Mouse (Mus musculus): ENCODE measurements around the gene Wwox.

Wwox gene

DNA sequence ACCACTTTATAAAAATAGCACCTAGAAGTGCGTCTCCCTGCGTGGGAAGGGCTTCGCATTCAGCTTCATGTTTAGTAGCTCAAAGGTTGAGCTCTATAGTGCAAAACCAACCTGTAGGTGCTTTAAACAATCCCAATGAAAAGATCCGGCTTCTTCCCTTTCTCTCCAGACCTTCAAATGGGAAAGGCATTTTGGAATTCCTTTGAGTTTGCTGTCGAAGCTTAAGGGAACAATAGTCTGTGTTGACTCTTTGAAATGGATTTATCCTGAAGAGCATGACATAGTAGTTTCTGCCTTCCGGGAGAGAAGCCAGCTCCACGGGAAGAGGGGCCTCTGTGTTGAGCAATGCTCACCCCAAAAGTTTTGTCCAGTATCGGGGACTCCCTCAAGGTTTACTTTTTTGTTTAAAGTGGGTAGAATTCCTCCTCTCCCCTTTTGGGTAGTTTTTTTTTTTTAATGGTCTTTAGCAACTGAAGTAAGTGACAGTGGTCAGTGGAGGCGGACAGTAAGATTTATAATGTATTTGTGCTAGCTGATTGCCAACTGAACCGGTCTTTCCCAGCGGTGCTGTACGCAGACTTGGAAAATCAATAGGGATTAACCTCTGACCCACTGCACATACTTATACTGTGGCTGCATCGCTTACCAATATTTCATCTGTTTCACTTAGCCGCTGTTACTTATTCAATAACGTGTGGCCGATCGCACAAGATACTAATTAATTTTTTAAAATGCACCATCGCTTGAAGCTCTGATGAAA, 312.1 kb downstream of the Wwox start:
- no peak for DNase-seq

DNA sequence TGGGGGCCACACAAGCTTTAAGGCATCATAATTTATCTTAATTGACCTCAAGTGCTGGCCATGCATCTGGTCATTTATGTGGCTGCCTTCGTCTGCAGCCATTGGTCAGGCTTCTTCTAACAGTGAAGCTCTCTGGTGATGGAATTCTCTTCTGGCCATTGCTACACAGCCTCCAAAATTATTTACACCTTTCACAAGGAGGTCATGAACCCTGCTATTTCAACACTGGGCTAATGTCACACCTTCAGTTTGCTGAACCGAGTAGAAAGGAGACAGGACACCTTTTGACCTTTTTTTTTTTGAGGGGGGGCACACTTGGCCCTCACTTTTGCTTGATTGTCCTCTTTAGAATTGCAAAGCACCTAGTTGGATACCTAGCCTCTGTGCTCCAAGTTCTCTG, 320.2 kb downstream of the Wwox start:
- no peak for DNase-seq

DNA sequence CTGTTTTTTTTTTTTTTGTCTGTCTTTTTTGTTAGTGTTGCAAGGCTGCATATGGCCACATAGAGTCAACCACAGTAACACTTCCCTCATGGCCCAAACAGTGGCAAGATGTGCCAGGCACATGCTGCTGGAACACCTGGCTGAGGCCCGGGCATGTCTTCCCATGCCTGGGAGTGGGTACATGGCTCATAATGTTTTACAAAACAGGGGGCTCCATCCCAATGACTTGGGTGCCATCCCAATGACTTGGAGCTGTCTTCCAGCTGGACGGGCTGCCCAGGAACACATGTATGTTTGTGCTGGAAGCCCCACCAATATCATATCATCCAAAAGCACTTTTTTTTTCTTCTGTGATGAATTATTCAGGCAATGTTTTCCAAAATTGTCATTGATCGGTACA, 329.1 kb downstream of the Wwox start:
- no peak for DNase-seq

DNA sequence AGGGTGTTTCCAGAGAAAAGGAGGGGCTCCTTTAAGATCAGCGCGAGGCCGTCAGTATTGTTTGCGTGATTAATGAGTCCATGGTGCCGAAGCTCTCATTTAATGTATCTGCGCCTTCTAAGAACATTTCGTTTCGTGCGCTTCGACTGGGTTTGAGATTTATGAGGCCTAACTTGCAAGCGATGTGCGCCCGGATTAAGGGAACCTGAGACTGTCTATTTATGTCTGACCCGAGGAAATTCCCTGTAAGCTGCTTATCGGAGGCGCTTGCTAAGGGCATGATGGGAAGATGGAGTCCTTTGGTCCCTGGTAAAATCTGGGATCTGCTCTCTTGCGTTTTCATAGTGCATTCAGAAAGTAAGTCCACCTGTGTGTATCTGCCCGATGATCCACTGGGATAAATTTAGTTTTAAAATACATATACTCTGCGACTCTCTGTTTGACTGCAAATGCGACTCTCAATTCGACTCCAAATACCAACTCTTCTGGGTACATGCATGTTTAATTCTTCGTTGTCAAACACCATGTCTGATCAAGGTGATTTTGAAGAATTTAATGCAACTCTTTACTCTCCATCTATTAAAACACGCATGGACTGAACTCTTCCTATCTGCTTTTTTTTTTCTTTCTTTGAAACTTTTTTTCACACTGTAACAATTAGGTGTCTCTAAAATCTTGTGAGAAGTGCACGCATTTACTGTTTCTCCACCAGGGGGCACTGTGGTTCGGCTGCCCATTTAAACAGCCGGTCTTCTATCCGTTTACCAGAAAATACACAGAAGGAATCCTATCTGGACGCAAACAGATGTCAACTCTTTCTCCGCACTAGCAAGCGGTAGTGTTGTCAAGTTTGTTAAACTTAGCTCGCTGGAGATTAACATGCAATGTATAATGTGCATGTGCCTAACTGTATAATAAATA, 331.7 kb downstream of the Wwox start:
- peak; percentile 73 for DNase-seq

DNA sequence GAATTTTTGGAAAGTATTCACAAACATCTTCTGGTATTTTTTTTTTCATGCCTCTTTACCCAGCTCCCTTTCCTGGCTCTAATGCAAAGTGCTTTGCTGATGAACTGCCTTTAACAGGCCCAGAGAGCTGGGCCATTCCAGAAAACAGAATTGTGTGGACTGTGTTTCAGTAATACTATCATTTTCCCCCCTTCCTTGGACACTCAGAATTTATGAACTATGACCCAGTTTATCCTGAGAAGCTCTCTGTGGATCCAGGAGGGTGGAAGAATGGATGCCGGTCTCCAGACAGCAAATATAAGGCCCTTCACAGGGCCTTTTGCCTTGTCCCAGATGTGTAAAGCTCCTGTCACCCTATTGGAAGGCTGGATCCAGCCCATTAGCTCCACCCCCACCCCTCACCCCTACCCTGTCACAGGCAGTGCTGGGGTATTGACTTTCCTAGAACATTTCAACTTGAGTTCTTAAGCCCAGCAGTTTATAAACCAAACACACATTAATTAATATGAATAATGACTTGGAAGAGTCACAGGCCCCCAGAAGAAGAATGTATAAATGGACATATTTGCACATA, 332.9 kb downstream of the Wwox start:
- no peak for DNase-seq

DNA sequence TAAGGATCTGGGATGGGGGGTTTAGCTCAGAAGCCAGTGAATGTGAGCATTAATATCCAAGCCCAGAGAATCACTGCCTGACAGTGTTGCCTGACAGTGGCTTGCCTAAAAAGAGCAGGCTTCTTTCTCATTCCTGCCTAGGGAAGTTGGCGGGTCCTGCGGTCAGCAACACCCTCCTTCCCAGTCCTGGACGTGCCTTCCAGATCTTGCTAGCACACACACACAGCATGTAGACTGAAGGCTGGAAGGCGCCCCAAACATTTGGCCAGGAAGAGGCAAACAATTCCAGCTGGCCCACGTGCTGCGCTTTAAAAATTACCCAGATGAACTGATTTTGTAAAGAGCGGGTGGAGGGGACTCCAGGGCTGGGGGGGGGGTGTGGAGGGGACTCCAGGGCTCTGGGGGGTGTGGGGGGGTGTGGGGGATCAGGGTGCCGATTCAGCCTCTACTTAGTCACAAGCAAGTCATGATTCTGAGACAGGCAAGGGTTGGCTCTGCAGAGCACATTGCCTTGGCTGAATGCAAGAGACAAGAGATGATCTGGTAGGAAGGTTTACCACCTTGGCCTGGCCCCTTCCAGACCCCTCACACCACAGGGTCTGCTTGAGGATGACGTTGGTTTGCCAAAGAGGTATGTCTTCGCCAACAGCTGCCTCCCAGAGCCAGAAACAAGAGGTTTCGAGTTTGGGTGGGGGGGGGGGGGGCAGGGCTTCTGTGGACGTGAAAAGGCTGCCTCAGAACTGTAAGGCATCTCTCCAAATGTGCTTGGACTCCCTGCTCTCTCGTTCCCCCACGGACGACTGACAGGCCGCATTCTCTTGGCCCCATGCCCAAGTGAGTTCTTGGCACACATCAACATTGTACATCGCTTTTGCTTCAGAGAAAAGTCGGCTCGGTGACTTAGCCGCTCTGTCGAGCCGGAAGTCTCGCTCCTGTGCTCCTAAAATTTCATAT, 334.3 kb downstream of the Wwox start:
- DNase-seq = peak; percentile 80

DNA sequence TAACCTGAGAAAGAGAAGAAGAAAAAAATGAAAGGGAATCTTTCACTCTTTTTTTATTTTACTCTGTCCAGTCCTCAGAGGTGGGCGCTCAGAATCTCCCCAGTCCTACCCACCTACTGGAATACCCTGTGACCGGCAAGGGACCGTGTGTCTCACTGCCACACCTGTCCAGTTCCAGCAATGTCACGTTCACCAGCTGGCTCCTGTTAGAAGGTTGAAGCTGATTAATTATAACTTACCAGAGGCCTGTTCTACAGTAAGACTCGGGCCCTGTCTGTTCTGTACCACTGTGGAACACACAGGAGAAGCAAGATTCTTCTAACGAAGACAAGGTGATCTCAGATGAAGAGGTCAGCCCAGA, 334.9 kb downstream of the Wwox start:
- DNase-seq = no peak

DNA sequence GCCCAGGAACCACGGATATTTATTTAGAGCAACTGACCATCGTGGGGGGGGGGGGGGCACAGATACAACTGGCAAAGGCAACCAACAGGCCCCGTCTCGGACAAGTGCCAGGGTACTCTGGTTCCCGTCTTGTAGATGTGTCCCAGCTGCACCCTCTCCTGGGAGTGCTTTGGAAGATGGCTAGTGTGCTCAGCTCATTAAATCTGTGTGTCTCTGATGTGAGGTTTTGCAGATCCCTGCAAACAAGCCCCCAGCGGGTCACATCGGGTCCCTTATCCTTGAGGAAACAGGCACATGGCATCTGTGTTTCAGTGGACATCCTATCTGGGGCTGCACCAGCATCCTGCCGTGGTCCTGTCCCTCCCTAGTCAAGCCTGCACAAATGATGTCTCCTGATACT, 336.1 kb downstream of the Wwox start:
- DNase-seq = no peak

DNA sequence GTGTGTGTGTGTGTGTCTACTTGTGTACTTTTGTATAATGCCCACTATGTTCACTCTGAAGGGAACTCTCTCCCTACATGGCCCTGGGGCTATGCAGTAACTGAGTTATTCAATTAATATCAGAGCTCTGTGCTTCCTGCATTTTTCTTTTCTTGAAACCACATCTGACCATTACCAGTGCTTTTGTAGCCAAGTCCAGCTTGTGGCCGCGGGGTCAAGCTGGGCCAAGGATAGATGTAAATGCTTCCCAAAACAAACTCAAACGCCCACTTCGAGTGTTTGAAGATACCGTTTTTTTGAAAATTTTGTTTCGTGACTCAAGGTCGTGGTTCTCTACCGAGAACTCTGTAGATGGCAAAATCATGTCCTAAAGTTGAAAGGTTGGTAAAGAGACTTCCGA, 337.2 kb downstream of the Wwox start:
- no peak for DNase-seq

DNA sequence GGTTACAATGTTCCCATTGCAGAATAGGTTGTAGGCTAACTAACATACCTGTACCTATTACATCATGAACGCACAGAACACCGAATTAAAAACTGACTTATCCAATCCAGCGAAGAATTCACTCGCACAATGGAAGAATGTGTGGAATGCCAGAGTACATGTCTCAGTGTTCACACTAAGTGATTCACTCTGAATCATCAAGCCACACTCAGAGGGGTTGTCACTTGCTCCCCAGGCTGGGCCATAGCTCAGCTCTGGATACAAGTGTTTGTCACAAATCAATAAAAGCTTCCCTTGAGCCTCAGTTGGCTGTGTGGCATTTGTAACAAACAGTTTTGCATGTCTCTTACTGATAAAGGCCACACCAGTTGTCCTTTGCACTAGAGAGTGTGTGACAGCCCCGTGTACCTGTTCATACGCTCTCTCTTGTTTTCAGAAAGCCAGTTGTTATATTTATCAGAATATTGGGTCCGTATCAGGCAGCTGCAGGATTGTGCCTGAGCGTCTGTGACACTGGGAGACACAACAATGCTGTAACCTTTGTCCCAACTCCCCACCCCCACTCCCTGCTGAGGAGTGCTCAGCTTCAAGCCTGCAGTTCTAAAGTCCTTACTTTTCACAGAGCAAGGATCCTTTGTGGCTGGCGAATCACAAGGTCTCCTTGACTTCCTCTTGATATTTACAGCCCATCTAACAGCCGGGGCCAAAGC, 338.0 kb downstream of the Wwox start:
- DNase-seq = peak; percentile 72

DNA sequence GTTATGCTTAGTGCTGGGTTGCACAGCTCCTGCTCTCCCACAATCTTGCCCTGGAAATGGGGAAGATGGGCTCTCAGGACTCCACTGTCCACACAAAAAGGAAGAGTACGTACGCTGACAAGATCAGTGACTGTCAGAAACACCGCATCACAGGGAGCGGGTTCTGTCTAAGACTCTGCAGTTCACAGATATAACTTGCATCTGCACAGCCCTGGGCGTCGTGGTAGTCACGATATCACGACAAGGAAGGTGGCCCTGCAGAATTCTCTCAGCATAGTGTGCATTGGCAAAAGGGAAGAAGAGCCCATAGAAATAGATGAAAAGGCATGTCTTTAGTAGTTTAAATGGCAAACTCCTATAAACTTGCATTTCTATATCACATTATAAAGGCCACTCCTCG, 339.5 kb downstream of the Wwox start:
- DNase-seq = no peak

DNA sequence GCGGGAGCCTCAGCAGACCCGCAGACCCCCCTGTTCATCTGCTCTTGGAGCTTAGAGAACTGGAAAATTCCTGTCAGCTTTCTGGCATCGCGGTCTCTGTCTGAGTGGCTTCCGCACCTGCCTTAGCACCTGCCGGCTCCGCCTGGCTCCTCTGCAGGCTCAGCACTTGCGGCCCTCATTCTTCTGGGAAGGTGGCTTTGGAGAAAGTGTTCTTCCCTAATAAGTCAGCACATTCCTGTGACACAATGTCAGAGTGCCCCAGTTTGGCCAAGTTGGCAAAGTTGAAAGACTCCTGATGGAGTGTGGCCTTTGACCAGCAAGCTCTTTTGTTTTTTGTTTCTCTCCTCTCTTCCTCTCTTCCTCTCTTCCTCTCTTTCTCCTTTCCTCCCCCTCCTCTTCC, 343.9 kb downstream of the Wwox start:
- peak; percentile 38 for DNase-seq

DNA sequence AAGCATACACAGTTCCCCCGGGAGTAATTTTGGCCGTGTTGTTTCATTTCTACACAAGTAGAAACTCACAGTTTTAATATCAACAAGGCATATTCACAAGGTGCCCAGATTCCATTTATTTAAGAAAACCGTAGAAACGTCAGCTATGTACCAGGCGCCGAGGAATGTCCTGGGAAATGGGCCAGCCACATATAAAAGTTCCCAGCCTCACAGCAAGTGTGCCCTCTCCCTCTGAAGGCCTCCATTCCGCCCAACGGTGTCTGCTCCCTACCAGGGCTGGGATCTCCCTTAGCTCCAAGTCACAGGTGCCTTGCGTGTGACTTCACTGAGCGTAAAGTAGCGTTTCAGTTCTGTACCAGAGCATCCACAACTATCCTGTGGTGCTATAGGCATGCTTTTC, 346.4 kb downstream of the Wwox start:
- DNase-seq = no peak

DNA sequence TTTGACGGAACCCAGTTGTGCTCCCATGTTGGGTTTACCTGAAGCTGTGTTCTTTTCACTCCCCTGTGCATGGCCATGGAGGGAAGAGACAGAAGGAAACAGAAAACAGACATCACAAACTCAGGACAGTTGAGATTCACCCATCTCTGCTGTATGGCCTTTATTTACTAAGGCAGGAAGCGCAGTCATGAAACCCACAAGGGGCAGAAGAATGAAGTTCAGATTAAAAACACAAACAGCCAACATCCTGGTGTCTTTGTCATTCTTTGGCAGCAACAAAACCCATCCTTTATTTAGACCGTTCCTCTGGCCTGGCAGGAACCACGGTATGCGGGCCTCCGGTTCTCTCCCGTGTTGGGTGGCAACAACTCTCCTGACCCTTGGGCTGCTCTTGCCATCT, 350.2 kb downstream of the Wwox start:
- DNase-seq = no peak

DNA sequence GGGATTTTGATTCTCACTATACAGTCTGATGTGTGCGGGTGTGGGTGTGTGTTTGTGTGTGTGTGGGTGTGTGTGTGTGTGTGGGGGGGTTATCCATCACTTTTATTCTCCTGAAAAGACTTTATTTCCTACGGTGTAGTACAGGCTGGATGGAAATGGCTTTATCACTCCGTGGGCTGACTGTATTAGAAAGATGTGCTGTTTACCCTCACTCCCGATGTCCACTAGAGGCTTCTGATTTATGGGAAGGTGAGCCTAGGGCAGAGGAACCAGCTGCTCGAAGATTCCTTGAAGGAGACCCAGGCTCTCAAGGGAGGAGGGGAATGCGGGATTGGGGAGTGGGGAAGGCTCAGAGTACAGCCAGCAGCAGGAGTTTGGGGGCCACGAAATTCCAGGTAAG, 351.3 kb downstream of the Wwox start:
- DNase-seq = no peak

DNA sequence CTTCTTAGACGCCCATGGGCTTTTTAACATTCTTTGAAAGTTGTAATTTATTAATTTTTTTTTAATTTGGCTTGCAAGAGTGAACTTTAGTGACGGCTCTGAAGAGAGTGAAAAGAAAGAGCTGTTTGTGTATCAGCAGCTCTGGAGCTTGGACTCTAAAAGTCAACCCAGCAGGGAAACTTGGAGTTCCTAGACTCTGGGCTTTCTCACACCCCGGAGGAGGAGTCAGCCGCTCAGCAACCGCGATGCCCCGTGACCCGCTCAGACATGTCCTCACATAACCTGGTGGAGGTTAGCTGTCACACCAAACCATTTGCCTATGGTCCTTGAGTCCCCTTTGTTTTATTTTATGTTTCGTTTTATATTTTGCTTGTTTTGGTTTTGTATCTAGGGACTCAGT, 354.2 kb downstream of the Wwox start:
- DNase-seq = peak; percentile 60

DNA sequence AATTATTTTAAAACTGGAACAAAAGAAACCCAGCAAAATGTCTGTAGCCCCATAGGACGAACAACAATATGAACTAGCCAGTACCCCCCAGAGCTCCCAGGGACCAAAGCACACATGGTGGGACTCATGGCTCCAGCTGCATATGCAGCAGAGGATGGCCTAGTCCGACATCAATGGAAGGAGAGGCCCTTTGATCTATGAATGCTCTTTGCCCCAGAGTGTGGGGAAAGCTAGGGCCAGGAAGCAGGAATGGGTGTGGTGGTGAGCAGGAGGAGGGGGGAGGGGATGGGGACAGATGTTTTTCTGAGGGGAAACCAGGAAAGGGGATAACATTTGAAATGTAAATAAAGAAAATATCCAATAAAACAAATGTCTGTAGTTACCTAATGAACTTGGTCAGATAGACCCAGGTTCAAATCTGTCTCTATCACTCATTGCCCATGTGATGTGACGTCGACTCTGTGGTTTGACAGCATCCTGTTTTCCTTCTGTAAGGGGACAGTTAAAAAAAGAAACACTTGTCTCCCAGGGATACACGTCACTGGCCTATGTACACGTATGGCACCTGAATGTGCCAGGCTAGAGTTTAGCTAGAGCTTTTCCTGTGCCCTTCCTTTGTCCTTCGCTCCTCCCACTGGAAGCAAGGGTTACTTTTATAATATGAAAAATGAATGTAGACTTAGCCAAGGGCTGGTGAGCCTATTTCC, 362.1 kb downstream of the Wwox start:
- DNase-seq = no peak

DNA sequence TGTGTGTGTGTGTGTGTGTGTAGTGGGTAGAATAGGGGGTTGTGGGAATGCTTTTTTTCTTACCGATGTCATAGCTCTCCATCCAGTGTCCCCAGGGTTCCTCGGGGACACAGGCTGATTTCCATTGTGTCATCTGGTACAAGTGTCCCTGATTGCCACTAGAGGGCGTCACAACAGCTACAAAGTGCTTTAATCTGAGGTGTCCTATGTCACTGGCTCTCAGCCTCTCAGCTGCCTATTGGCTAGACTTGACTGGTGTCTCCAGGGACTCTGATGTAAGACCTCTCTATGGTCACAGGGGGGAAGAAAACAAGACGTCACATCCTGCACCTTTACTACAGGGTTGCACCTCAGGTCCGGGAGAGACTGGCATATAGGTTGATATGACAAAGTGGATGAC, 363.7 kb downstream of the Wwox start:
- DNase-seq = no peak

DNA sequence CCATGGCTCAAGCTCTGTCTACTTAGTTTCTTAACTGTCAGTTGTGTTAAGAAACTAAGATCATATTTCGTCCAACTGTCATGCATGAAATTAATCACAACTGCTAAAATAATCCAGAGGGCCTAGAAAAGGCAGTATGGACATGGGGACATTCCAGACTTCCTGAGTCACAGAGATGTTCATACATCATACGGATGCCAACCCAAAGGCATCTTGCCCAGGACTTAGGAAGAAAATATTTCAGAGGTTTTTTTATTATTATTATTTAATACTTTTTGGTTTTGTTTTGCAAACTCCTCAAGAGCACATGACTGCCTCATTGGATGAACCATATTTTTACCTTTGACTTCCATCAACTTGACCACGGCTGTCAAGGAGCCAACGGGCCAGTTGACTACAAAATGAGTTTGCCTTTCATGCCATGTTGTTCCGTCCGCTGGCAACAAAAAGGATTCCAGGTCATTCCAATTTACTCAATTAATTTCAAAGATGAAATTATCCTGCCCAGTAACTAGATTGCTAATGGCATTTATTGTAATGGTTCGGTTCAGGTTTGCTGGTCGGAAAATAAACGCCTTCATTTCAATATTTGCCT, 367.5 kb downstream of the Wwox start:
- no peak for DNase-seq

DNA sequence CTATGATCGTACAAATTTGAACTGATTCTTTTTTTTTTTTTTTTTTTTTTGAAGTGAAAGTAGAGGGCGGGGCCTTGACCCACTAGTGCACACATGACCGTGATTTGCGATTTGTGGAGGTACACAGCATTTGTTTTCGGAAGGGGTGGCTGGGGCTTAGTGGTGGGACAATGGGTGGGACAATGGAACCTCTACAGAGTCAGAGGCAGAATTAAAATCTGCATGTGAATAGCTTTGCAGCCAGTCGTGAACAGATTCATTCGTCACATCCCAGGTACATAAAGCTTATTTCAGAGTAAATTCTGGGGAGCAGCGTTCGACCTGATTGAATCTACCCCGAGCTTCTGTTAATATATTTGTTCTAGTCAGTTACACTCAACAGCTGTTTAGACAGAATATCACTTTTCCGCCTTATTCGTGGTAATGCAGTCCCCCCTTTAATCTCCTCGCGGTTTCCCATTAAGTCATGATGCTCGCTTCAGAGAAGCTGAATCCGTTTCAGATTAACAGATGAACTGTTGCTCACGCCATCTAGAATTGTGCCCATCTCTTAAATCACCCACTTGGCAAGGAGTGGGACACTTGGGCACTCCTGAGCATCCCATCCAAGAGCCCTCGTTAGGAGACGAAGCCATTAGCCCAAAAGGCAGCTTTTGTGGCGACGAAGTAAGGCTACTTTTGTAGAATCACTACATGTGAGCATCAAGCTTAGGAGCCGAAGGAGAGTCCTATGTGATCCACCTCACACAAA, 368.4 kb downstream of the Wwox start:
- no peak for DNase-seq
